Mouse (Mus musculus) stomach, embryonic 16.5 days (tissue): ENCODE data around the gene Orai2. TPM values are rescaled to one million over a fixed set of nuclear protein-coding genes. Genes with fewer than 3 reads are reported as not detected.

Experiments used
- microRNA-seq: library from miRNA; unstranded; fragments of <30 nt; microRNA quantifications from one replicate; pipeline ENCODE4, GENCODE M21; 2016
- polyA plus RNA-seq: library from polyadenylated mRNA; unstranded; fragments of >200 nt; fragmentation: Nextera tagmentation; extraction: Ambion mirVana; gene quantifications from 2 replicates; pipeline ENCODE4 v1.2.1, GENCODE M21; 2015

Orai2 gene
- polyA plus RNA-seq, 1 experiment from 2014 or later, result 8.4 TPM

Small RNA genes within 50 kb of the gene (microRNA-seq; reads per million reads assigned to microRNA genes)
- 1.5 reads per million for gene Mir7035

Other genes with a start within 250 kb of the Orai2 start
- 195 and 199 TPM in 2 replicates for gene Ywhag, start 236.1 kb downstream of the Orai2 start, polyA plus RNA-seq
- 1.4 and 2.9 TPM in 2 replicates for gene Ssc4d, start 196.2 kb downstream of the Orai2 start, polyA plus RNA-seq
- gene Zp3, start 190.6 kb downstream of the Orai2 start, polyA plus RNA-seq, result 1.8 and 2.0 TPM in 2 replicates
- 23.7 and 24.5 TPM in 2 replicates for gene Dtx2, start 175.9 kb downstream of the Orai2 start, polyA plus RNA-seq
- gene Upk3b, start 132.2 kb downstream of the Orai2 start, polyA plus RNA-seq, result 34.0 and 38.2 TPM in 2 replicates
- 190 and 227 TPM in 2 replicates for gene Upk3bl, start 116.2 kb downstream of the Orai2 start, polyA plus RNA-seq
- gene Rasa4, start 86.8 kb downstream of the Orai2 start, polyA plus RNA-seq, result 9.6 and 9.7 TPM in 2 replicates
- 198 and 202 TPM in 2 replicates for gene Polr2j, start 54.1 kb downstream of the Orai2 start, polyA plus RNA-seq
- gene Lrwd1, start 34.6 kb downstream of the Orai2 start, polyA plus RNA-seq, result 25.0 and 26.3 TPM in 2 replicates
- 15.5 and 18.0 TPM in 2 replicates for gene Alkbh4, start 34.6 kb downstream of the Orai2 start, polyA plus RNA-seq
- 44.5 and 45.3 TPM in 2 replicates for gene Prkrip1, start 28.2 kb upstream of the Orai2 start, polyA plus RNA-seq
- 1.7 and 2.3 TPM in 2 replicates for gene Sh2b2, start 75.8 kb upstream of the Orai2 start, polyA plus RNA-seq